Mouse (Mus musculus): Measurements from ENCODE around the gene Dctn5.

Dctn5 gene

DNA sequence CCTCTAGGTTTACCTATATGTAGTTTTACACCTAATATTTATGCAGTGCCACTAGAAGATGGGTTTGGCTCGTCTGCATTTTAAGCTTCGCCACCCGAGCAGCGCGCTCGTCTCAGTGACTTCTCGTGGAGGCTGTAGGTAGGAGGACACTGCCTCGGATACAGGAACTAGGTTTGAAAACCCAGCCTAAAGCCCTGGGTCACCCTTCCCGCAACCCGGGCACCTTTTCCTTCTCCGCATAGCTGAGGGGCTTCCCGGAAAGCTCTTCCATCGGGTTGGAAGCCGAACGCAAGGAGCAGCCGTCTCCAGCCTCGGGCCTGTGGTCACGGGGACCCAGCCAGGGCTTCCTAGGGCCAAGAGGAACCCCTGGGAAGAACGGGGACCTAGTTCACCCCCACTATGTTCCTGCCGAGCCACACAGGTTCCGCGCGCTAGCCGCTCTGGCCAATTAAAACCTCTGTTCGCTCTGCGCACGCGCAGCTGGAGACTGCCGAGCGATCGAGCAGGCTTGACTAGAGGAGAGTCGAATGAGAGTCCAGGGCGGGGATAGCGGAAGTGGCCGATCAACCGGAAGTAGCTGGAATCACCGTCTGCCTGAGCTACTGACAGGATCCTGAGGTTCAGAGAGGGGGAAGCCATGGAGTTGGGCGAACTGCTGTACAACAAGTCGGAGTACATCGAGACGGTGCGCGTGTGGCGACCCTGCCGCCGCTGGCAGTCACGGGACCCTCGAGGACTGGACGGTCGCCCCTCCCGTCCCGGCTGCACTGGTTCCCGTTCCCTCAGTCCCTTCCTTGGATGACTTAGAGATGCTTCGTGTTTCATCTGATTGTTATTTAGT, at the start of gene Dctn5, which contains the start of gene Palb2:
Gene Dctn5 (plus strand): TSS at position 545 of the 841 bp plus-strand sequence.
Gene Palb2 (minus strand): TSS at position 489 of the 841 bp plus-strand sequence.
- peak; percentile 97 for DNase-seq (ENCODE audit: low spot score)

DNA sequence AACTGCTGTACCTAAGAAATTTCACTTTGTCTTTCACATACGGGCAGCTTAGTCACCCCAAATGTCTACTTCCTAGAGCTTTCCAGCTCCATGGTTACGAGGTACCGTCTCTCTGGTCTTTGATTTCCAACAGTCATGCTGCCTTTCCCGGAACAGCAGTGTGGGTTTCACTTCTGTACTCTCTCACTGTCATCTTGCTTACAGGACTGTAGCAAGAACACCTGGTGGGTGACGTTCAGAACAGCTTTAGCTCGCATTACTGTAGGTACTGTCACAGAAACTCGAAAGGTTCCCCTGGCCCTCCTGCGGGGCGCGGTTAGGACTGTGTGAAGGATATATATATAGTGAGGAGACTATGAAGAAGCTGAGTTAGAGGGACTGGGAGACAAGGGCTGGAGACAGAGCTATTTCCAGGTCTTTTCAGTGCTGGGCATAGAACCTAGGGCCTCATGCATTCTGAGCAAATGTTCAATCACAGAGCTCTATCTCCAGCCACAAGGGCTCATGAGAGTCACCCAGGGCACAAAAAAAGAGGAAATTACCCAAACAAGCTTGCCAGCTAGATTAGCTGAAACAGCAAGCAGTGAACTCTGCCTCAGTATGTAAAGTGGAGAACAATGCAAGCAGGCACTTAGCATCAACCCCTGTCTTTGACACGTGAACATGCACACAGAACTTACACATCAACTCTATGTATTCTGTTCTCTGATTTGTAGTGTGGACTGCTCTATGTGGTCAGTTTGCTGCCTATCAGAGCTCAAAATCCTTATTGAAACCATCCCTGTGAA, 45.5 kb upstream of the Dctn5 start:
- no peak for DNase-seq (ENCODE audit: low spot score)

DNA sequence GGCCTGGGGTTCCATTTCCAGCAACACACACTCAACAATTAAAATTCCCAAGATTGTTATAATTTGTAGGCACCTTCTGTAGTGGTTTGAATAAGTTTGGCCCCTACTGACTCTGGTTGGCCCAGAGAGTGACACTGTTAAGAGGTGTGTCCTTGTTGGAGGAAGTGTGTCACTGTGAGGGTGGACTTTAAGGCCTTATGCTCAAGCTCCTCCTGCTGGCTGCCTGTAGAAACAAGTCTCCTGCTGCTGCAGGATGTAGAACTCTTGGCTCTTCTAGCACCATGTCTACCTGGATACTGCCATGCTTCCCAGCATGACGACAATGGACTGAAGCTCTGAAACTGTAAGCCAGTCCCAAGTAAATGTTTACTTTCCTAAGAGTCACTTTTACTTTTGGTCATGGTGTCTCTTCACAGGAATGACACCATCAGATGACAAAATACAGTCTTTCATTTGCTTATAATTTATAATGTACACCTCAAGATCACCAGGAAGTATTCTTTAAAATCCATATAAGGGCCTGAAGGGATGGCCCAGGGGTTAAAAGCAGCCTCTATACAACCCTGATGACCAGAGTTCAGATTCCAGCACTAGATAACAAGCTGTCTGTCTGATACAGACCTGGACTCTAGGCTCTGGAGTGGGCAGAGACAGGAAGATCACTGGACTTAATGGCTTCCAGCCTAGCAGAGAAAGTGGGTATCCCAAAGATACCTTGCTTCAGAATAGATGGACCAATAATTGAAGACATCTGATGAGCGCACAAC, 38.1 kb upstream of the Dctn5 start:
- no peak for DNase-seq (ENCODE audit: low spot score)

DNA sequence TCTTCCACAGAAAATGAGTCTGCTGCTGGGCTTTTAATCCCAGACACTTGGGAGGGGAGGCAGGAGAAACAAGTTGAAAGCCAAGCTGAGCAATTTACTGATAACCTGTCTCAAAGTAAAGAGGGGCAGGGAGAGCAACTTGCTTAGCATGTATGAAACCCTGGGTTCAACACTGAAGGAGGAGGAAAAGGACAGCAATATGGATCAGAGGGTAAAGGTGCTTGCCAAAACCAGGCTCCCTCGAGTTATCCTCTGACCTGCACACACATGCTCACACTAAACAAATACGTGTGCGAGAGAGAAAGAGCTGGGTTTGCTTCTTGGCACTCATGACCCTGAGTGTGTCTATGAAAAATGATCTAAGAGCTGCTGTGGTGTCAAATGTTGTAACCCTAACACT, 34.8 kb upstream of the Dctn5 start:
- DNase-seq (ENCODE audit: low spot score), result no peak

DNA sequence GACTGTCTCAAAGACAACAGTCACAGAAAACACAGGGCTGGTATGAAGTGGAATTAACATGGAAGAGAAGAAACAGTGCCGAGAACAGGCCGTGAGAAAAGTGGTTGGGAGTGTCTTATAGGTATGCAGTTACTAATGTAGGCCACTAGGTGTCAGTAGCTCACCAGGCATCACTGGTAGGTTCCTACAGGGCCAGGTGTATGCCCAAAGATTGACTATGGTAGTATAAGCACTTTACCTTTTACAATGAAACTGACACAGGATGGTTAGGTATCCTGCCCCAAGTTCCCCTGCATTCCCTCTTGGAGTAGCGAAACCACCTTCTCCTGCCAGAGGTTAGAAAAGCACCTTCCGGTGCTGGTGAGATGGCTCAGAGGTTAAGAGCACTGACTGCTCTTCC, 33.6 kb upstream of the Dctn5 start:
- DNase-seq (ENCODE audit: low spot score), result peak; percentile 50

DNA sequence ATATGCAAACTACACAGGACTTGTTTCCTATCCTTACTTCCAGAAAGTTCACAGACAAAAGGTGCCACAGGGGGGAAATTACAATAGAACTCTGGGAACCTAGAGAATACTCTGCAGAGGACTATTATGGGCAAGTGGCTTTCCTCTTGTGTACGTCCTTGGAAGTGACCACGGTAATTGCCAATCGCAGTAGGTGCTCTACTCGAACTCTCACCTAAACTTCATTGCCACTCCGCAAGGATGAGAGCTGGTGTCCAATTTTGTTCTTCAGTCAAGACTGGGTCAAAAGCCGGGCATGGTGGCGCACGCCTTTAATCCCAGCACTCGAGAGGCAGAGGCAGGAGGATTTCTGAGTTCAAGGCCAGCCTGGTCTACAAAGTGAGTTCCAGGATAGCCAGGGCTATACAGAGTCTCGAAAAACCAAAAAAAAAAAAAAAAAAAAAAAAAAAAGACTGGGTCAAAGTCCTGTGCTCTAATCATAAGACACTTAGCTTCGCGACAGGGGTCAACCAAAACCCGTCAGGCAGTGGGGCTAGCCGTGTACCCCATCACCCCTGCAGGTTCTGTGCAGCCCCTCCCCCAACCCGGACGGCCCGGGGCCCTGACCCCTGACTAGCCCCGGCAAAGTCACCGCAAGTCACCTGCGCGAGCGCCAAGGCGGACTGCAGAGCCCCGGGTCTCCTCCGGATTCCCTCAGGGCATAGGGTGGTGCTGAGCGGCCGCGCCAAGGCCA, 31.7 kb upstream of the Dctn5 start:
- DNase-seq (ENCODE audit: low spot score), result peak; percentile 80

DNA sequence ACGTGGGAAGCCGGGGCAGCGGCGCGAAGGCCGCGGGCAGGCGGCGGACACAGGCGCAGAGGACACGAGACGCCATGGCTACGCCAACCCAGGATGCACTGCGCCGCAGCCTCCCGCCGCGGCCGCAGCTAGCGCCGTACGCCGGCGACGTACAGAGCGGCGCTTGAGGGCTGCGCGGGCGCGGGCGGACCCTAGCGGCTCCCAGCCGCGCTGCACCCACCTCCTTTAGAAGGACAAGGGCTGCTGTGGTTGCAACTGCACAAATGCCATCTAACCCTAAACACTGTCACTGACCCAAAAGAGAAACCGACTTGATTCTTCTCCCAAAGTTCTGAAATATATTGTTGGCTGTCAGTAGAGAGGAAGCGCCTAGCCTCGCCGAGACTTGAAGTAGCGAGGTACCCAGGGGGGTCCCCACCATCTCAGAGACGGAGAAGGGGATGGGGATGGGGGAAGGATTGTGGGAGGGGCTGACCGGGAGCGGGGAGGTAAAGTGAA, 31.0 kb upstream of the Dctn5 start, which contains the start of gene Ndufab1:
Gene Ndufab1 (minus strand): TSS at position 140 of the 498 bp plus-strand sequence.
- peak; percentile 87 for DNase-seq (ENCODE audit: low spot score)

DNA sequence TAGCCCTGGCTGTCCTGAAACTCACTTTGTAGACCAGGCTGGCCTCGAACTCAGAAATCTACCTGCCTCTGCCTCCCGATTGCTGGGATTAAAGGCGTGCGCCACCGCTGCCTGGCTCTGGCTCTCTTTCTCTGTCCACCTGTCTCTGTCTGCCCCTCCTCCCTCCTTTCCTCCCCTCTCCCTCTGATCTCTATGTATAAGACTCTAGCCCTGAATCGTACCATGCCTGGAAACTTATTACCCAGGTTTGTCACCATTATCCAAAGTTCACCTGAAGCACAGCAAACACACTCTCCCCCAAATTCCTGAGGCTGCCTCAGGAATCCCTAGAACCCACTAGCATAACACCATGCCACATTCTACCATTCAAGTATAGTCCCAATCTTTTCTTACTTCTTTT, 24.6 kb upstream of the Dctn5 start:
- DNase-seq (ENCODE audit: low spot score), result peak; percentile 66

DNA sequence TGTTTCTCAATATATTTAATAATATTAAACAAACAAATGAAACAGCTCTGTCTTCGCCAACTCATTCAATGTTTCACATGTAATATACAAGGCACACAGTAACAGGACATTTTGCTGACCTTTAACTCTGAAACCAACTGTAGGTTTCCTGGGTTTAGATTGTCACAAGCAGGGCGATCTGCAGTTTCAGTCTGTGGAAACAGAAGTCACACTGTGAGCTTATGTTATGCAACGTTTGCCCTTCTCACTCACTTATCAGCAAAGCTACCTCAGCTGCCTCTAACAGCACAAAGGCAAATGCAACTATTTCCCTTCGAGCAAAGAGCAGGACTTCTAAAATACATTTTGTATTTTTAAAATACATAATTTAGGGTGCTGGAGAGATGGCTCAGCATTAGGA, 9.3 kb upstream of the Dctn5 start:
- no peak for DNase-seq (ENCODE audit: low spot score)

DNA sequence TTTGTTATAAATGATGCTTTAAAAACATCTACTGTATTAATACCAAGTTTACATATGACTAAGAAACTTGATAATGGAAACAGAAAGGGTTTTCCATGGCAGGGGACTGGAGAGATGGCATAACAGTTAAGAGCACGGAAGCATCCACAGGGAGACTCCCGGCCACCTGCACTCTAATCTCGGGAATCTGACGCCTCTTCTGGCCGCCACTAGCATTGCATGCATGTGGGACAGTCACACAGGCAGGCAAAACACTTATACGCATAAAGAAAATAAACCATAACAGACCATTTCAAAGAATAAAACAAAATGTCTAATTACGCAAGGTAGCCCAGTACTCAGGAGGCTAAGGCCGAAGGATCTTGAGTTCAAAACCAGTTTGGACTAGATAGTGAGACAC, 7.2 kb upstream of the Dctn5 start:
- DNase-seq (ENCODE audit: low spot score), result no peak

DNA sequence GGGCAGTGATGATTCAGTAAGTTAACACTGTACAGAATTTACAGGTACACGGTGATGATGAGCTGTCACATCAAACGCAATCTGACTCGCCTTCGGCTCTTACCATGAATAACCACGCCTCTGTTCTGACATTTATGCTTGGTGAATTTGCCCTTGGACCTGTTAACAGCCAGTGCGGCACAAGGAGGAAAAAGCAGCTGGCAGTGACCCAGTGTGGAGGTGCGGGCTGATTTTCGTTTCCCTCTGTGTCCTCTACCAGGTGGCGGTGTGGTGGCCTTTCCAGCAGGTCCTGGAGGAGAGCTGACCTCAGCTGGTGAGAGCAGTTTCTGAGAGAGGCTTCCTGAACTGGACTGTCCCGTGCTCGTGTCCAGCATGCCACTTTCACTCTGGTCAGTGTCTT, 5.9 kb upstream of the Dctn5 start:
- DNase-seq (ENCODE audit: low spot score), result no peak

DNA sequence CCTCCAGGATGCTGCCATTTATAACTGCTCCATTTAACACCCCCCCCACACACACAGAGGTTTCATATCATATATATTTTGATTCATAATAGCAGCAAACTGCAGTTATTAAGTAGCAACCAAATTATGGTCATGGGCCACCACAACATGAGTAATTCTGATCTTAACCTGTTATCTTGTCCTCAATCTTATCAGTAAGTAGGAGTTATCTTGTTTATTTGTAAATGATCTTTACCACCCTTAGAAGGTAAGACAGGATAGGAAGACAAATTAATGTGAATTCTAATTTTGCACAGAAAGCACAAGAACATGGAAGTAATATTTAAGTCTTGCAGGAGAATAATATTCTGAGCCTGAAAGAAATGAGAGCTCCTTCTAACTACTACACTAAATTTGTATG, 1.0 kb upstream of the Dctn5 start:
- no peak for DNase-seq (ENCODE audit: low spot score)

DNA sequence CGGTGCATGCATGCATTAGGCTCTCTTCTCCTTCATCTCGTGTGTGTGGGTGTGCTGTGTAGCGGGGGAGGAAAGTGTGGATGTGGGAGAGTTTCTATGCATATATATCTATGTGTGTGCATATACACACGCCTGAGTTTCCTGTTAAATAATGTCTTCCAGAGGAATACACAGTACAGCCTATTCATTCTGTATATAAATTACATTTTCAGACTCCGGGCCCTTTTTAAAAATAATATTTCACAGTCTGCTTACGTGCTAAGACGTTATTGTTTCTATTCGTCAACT, 441 bp downstream of the Dctn5 start:
- DNase-seq (ENCODE audit: low spot score), result no peak

DNA sequence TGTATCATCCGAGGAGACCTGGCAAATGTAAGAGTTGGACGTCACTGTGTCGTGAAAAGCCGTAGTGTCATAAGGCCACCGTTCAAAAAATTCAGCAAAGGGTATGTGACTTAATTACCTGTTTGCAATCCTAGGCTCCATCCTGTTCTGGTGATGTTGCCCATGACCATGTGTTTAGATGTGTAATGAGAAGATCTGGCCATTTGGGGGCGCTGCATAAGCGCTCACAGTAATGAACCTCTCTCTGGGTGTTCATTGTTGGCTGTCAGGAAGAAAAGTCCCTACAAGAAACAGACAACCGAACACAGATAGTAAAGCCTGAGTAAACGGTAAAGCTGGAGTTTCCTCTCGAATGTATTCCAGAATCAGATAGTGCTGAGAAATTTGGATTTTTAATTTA, 2.2 kb downstream of the Dctn5 start:
- no peak for DNase-seq (ENCODE audit: low spot score)

DNA sequence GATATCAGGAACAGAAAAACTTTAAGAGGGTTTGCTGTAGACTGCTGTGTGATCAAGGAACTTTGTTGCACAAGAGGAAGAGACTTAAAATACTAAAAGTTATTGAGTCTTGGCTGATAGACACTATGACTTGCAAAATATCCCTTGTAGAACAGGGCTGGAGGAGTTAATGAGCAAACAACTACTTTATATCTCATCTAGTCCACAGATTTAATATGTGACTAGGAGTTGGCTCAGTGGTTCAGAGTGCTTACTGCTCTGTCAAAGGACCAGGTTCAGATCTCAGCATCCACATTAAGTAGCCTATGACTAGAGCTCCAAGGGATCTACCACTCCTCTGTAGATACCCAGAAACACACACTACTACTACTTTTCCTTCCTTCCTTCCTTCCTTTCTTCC, 4.2 kb downstream of the Dctn5 start:
- DNase-seq (ENCODE audit: low spot score), result no peak

DNA sequence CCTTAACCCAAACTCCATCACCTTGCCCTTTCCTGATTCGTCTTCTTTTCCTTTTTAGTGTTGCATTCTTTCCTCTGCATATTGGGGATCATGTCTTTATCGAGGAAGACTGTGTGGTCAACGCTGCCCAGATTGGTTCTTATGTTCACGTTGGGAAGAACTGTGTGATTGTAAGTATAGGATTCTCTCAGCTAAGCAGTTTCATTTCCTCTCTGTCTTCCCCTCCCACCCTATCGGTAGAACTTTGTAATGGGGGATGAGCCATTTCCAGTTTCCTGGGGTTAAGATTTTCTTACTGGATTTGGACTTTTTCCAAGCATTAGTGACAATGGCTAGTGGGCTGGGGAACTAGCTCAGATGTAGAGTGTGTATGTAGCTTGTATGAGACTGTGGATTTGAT, 5.3 kb downstream of the Dctn5 start:
- no peak for DNase-seq (ENCODE audit: low spot score)

DNA sequence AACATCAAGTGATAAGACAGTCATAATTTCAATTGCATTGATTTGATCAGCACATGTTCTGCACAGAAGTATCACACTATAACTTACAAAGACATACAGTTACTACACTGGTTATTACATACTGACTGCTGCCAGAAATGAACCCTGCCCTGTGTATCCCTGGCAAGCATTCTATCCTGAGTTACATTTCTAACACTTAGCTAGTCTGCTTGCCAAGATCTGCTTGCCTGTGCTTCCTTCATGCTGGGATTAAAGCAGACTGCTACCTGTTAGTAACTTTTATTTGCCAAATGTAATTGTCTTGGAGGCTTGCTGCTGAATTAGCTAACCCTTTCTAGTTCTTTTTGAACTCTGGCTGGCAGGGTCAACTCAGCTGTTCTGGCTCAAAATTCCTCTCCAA, 8.2 kb downstream of the Dctn5 start:
- no peak for DNase-seq (ENCODE audit: low spot score)

DNA sequence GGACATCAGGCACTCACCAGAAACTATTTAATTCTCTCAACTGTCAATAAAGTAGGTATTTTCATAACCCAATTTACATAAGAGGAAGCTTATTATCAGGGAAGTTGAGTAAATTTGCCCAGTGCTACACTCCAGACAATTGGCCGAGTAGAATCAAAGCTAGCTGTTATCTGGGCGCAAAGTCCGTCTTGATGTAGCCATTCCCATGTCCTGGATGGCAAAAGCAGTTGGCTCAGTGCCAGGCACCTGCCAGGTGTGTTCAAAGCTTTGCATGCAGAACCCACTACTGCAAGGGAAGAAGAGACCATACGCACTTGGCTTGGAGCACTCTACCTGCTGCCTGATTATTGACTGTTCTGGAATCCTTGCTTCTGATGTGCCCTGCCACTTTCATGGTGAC, 19.6 kb downstream of the Dctn5 start:
- no peak for DNase-seq (ENCODE audit: low spot score)

DNA sequence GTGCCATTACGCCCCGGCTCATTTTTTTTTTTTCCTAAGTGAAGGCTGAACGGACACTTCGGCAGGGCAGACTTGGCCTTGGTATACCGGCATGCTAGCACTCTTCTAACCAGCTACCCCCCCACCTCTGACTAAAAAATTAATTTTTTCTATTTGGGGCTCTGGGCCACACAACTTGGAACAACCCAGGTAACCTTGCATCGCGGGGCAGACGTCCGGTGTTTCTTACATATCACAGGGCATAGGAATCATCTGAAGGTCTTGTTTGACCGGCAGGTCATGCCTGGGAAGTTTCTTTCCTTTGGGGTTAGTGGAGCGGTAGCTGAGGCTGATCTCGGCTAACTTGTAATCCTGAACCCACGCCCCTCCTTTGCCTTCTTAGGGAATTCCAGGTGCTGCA, 25.6 kb downstream of the Dctn5 start:
- DNase-seq (ENCODE audit: low spot score), result no peak

DNA sequence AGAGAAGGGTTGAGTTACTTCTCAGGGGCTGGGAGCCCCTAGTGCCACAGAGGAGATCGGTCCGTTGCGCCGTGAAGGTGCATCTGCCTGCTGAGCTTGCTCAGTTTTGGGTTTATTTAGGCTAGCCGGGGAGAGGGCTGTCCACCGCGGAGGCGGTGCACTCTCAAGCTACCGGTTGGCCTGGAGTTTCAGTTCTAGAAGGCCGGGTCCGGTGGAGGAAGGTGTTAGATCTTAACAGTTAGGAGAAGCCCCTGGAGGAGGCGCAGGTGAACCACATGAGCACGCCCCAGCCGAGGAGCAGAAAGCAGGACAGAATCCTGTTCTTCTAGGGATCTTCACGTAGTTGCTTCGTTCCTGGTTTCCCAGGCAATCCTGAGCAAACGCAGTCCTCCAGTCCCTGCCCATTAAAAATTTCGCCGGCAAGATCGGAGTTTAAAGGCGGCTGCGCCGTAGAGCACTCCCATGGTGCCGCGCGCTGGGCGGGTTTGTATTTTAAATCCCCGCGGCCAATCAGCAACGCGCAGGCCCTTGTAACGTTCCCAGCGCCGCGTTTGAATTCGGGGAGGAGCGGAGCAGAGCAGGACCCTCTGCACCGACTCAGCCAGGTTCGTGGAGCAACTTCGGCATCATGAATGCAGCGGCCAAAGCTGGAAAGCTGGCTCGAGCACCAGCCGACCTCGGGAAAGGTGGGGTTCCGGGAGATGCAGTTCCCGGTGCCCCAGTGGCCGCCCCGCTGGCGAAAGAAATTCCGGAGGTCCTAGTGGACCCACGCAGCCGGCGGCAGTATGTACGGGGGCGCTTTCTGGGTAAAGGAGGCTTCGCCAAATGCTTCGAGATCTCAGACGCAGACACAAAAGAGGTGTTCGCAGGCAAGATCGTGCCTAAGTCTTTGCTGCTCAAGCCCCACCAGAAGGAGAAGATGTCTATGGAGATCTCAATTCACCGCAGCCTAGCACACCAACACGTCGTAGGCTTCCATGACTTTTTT, 26.4 kb downstream of the Dctn5 start, which contains the start of gene Plk1:
Gene Plk1 (plus strand): TSS at position 525 of the 988 bp plus-strand sequence.
- DNase-seq (ENCODE audit: low spot score), result peak; percentile 90

Measured in yolk sac, embryonic 10.5 days (tissue).